Mouse (Mus musculus) forebrain, embryonic 12.5 days (tissue): ENCODE results near the gene Ankra2. TPM values are rescaled to one million over a fixed set of nuclear protein-coding genes. Genes with fewer than 3 reads are reported as not detected.
A peak's percentile ranks its signal among the peaks of the same experiment; 100 is the strongest.

Source experiments
- ATAC-seq: fragments of 200-750 bp; cut with Nextera tagmentation; 2 replicates; pipeline ENCODE4 v1.8.0; 2017; ENCODE audit warnings: moderate TSS enrichment; ENCODE audit not compliant: low FRiP score
- H3K27ac ChIP-seq: fragments of 300-500 bp; sonication (generic); 2 replicates; pipeline ENCODE4 v1.5.1; 2016; ENCODE audit warnings: mild to moderate bottlenecking
- H3K27me3 ChIP-seq: fragments of 300-500 bp; sonication (generic); 2 replicates; pipeline ENCODE4 v1.6.1; 2016; ENCODE audit warnings: mild to moderate bottlenecking
- H3K36me3 ChIP-seq: fragments of 300-500 bp; sonication (generic); replicated peaks from 2 replicates; pipeline ENCODE4 v1.6.1; 2016; ENCODE audit warnings: mild to moderate bottlenecking
- H3K4me1 ChIP-seq: fragments of 300-500 bp; sonication (generic); 2 replicates; pipeline ENCODE4 v1.6.1; 2016
- H3K4me2 ChIP-seq: fragments of 300-500 bp; sonication (generic); 2 replicates; pipeline ENCODE4 v1.6.1; 2016; ENCODE audit warnings: mild to moderate bottlenecking, moderate library complexity
- H3K4me3 ChIP-seq: fragments of 300-500 bp; sonication (generic); replicated peaks from 2 replicates; pipeline ENCODE4 v1.5.1; 2016; ENCODE audit warnings: mild to moderate bottlenecking
- H3K9ac ChIP-seq: fragments of 300-500 bp; sonication (generic); 2 replicates; pipeline ENCODE4 v1.6.1; 2016; ENCODE audit warnings: mild to moderate bottlenecking
- H3K9me3 ChIP-seq: fragments of 300-500 bp; sonication (generic); 2 replicates; pipeline ENCODE4 v1.6.1; 2016
- WGBS: fragments of 180-500 bp; shearing (Covaris S2); methylation state at CpG from one replicate; pipeline ENCODE4 v1.1.7; 2016; 5-methylcytosine and 5-hydroxymethylcytosine counted together
- polyA plus RNA-seq: library from polyadenylated mRNA; unstranded; fragments of >200 nt; fragmentation: Nextera tagmentation; extraction: Ambion mirVana; gene quantifications from 2 replicates; pipeline ENCODE4 v1.2.1, GENCODE M21; 2016

The Ankra2 gene
- polyA plus RNA-seq, 1 experiment from 2014 or later = 36.2 TPM

- 90% methylated on average over 6 of the region's 6 CpGs for WGBS
- no peak for ATAC-seq
- H3K4me3 ChIP-seq = no peak overlapping the region
- peaks cover 14% of the 10 kb centered on the region for H3K36me3 ChIP-seq
- no peaks in the 10 kb centered on the region for H3K27me3 ChIP-seq
- peaks cover 16% of the 10 kb centered on the region for H3K4me1 ChIP-seq
- peak overlapping the region; percentile 71 for H3K4me2 ChIP-seq
- H3K27ac ChIP-seq = no peak overlapping the region
- no peaks in the 10 kb centered on the region for H3K9me3 ChIP-seq
- no peak overlapping the region for H3K9ac ChIP-seq
Observed at GRCm38 (mm10) chr13:98317911-98318310, 55.0 kb downstream of the Ankra2 start.

Other genes starting within 250 kb of the Ankra2 start
- 5.0 and 5.8 TPM in 2 replicates for gene Arhgef28, start 56.6 kb upstream of the Ankra2 start, polyA plus RNA-seq
- 37.6 and 40.1 TPM in 2 replicates for gene Utp15, start within 50 bp of the Ankra2 start, polyA plus RNA-seq
- not detected in 2 replicates for gene Gm21976, start 16.8 kb downstream of the Ankra2 start, polyA plus RNA-seq
- 693 and 699 TPM in 2 replicates for gene Btf3, start 53.9 kb downstream of the Ankra2 start, polyA plus RNA-seq
- 2.6 and 4.2 TPM in 2 replicates for gene Foxd1, start 91.2 kb downstream of the Ankra2 start, polyA plus RNA-seq
- gene Gm10320, start 228.9 kb downstream of the Ankra2 start, polyA plus RNA-seq = 0.93 and 1.4 TPM in 2 replicates